Mouse (Mus musculus) lung, embryonic 14.5 days (tissue): ENCODE data around the gene Cenpf. TPM values are rescaled to one million over a fixed set of nuclear protein-coding genes. Genes with fewer than 3 reads are reported as not detected.
A peak's percentile ranks its signal among the peaks of the same experiment; 100 is the strongest.

ENCODE experiments used
- ATAC-seq: fragments of 200-750 bp; cut with Nextera tagmentation; 2 replicates; pipeline ENCODE4 v1.8.0; 2017; ENCODE audit warnings: mild to moderate bottlenecking, moderate TSS enrichment, moderate library complexity; ENCODE audit not compliant: insufficient read depth
- DNase-seq: peaks from one replicate; pipeline ENCODE4 v3.0.0-alpha.2; 2015
- H3K27ac ChIP-seq: fragments of 300-500 bp; sonication (generic); 2 replicates; pipeline ENCODE4 v1.5.1; 2014; ENCODE audit warnings: low read depth, mild to moderate bottlenecking, moderate library complexity
- H3K27me3 ChIP-seq: fragments of 300-500 bp; sonication (generic); 2 replicates; pipeline ENCODE4 v1.6.1; 2014; ENCODE audit warnings: low read length, control low read depth; ENCODE audit not compliant: insufficient read depth
- H3K36me3 ChIP-seq: fragments of 300-500 bp; sonication (generic); 2 replicates; pipeline ENCODE4 v1.6.1; 2014; ENCODE audit warnings: control low read depth; ENCODE audit not compliant: insufficient read depth
- H3K4me1 ChIP-seq: fragments of 300-500 bp; sonication (generic); 2 replicates; pipeline ENCODE4 v1.6.1; 2014; ENCODE audit warnings: antibody characterized with exemption, control low read depth; ENCODE audit not compliant: insufficient read depth
- H3K4me2 ChIP-seq: fragments of 300-500 bp; sonication (generic); 2 replicates; pipeline ENCODE4 v1.6.1; 2014; ENCODE audit warnings: mild to moderate bottlenecking
- H3K4me3 ChIP-seq: fragments of 300-500 bp; sonication (generic); 2 replicates; pipeline ENCODE4 v1.5.1; 2014; ENCODE audit warnings: low read depth, low read length
- H3K9ac ChIP-seq: fragments of 300-500 bp; sonication (generic); 2 replicates; pipeline ENCODE4 v1.6.1; 2014
- H3K9me3 ChIP-seq: fragments of 300-500 bp; sonication (generic); 2 replicates; pipeline ENCODE4 v1.6.1; 2016; ENCODE audit warnings: low read depth, low read length, control low read depth
- CTCF ChIP-seq: IDR thresholded peaks from 2 replicates; pipeline ENCODE4 v1.5.1; 2016; ENCODE audit warnings: antibody characterized with exemption, low read depth
- whole genome bisulfite sequencing: fragments of 180-500 bp; shearing (Covaris S2); extraction: QIAGEN DNeasy Blood & Tissue Kit; methylation state at CpG from one replicate; pipeline ENCODE4 v1.1.7; 2014; 5-methylcytosine and 5-hydroxymethylcytosine counted together
- polyA plus RNA-seq: library from polyadenylated mRNA; unstranded; fragments of >200 nt; fragmentation: Nextera tagmentation; extraction: Ambion mirVana; gene quantifications from 2 replicates; pipeline ENCODE4 v1.2.1, GENCODE M21; 2014

Gene Cenpf
- polyA plus RNA-seq, 1 experiment from 2014 or later, result 103 TPM

- Histone ChIP-seq H3K27me3 (no peaks in the 10 kb centered on the region), H3K27ac (no peak overlapping the region), H3K4me2 (no peak overlapping the region), H3K36me3 (no peaks in the 10 kb centered on the region), H3K4me1 (no peaks in the 10 kb centered on the region), H3K4me3 (no peak overlapping the region), H3K9ac (no peak overlapping the region), H3K9me3 (no peaks in the 10 kb centered on the region)
- ATAC-seq (no peak), DNase-seq (no peak)
- WGBS, result 78% methylated on average over 13 of the region's 13 CpGs
- TF ChIP-seq CTCF, result no peak
These were observed 55.8 kb downstream of the Cenpf start for GRCm38 (mm10) chr1:189631906-189632675.

GRCm38 (mm10) chr1:189630026-189630425, 57.9 kb downstream of the Cenpf start:
- no peak overlapping the region for H3K4me2 ChIP-seq
- 71% methylated on average over 6 of the region's 6 CpGs for WGBS
- no peaks in the 10 kb centered on the region for H3K36me3 ChIP-seq
- H3K27me3 ChIP-seq, result no peaks in the 10 kb centered on the region
- TF ChIP-seq CTCF, result no peak; the same call in 1 of the 2 replicates
- no peaks in the 10 kb centered on the region for H3K9me3 ChIP-seq
- no peak overlapping the region for H3K4me3 ChIP-seq
- H3K9ac ChIP-seq, result no peak overlapping the region
- no peak overlapping the region for H3K27ac ChIP-seq
- DNase-seq (no peak), ATAC-seq (no peak)
- no peaks in the 10 kb centered on the region for H3K4me1 ChIP-seq

GRCm38 (mm10) chr1:189627976-189628768, 59.7 kb downstream of the Cenpf start:
- ATAC-seq, result peak; percentile 78
- H3K9me3 ChIP-seq, result no peaks in the 10 kb centered on the region
- no peaks in the 10 kb centered on the region for H3K27me3 ChIP-seq
- no peak overlapping the region for H3K9ac ChIP-seq
- no peaks in the 10 kb centered on the region for H3K4me1 ChIP-seq
- DNase-seq, result peak; percentile 94
- 32% methylated on average over 9 of the region's 9 CpGs for WGBS
- H3K36me3 ChIP-seq, result no peaks in the 10 kb centered on the region
- no peak overlapping the region for H3K27ac ChIP-seq
- H3K4me2 ChIP-seq, result no peak overlapping the region
- TF ChIP-seq CTCF, result peak; percentile 91
- H3K4me3 ChIP-seq, result no peak overlapping the region

- no peak overlapping the region for H3K4me2 ChIP-seq
- H3K36me3 ChIP-seq, result no peaks in the 10 kb centered on the region
- 63% methylated on average over 7 of the region's 7 CpGs for whole genome bisulfite sequencing
- DNase-seq (no peak), ATAC-seq (no peak)
- H3K4me3 ChIP-seq, result no peak overlapping the region
- H3K4me1 ChIP-seq, result no peaks in the 10 kb centered on the region
- no peaks in the 10 kb centered on the region for H3K27me3 ChIP-seq
- no peak overlapping the region for H3K27ac ChIP-seq
- no peak overlapping the region for H3K9ac ChIP-seq
- no peak for TF ChIP-seq CTCF
- H3K9me3 ChIP-seq, result no peaks in the 10 kb centered on the region
These were observed 63.1 kb downstream of the Cenpf start for GRCm38 (mm10) chr1:189624756-189625155.

- peak; percentile 92 for ATAC-seq
- peak; percentile 96 for DNase-seq
- peak overlapping the region; percentile 5; the same call in 1 of the 2 replicates for H3K4me2 ChIP-seq
- H3K4me3 ChIP-seq, result no peak overlapping the region
- H3K27ac ChIP-seq, result peak overlapping the region; percentile 93
- WGBS, result 23% methylated on average over 13 of the region's 13 CpGs
- H3K9ac ChIP-seq, result no peak overlapping the region
- no peaks in the 10 kb centered on the region for H3K36me3 ChIP-seq
- no peaks in the 10 kb centered on the region for H3K27me3 ChIP-seq
- H3K9me3 ChIP-seq, result no peaks in the 10 kb centered on the region
- peaks cover 5% of the 10 kb centered on the region; the same call in 1 of the 2 replicates for H3K4me1 ChIP-seq
- TF ChIP-seq CTCF, result no peak
These were observed 68.7 kb downstream of the Cenpf start for GRCm38 (mm10) chr1:189618970-189619740.

- H3K9ac ChIP-seq, result no peak overlapping the region
- no peak overlapping the region for H3K4me2 ChIP-seq
- H3K27ac ChIP-seq, result 0 out of 2 replicates have a peak overlapping the region, but pooled peaks have one; percentile 7
- H3K27me3 ChIP-seq, result no peaks in the 10 kb centered on the region
- ATAC-seq (no peak), DNase-seq (no peak)
- H3K4me3 ChIP-seq, result no peak overlapping the region
- H3K9me3 ChIP-seq, result no peaks in the 10 kb centered on the region
- 86% methylated on average over 5 of the region's 5 CpGs for WGBS
- no peak for TF ChIP-seq CTCF
- no peaks in the 10 kb centered on the region for H3K36me3 ChIP-seq
- peaks cover 7% of the 10 kb centered on the region; the same call in 1 of the 2 replicates for H3K4me1 ChIP-seq
These were observed 70.5 kb downstream of the Cenpf start for GRCm38 (mm10) chr1:189617381-189617780.
